Mouse (Mus musculus): ENCODE data around the gene Adgrf1. TPM values are rescaled to one million over a fixed set of nuclear protein-coding genes. Genes with fewer than 3 reads are reported as not detected.
A peak's percentile ranks its signal among the peaks of the same experiment; 100 is the strongest.
"Not testable (repeated sequence)": the region's sequence is repeated elsewhere in the genome, so short reads cannot be mapped to it uniquely, and the experiment has no call there.

Gene Adgrf1
- polyA plus RNA-seq, 1 experiment = 1.9 TPM

- DNase-seq (ENCODE audit: low read depth) = no peak
Measured at GRCm38 (mm10) chr17:43267046-43267749, 2.9 kb upstream of the Adgrf1 start.

GRCm38 (mm10) chr17:43276220-43276619 is 6.1 kb downstream of the Adgrf1 start:
- DNase-seq (ENCODE audit: low read depth) = no peak

GRCm38 (mm10) chr17:43277223-43277622 is 7.1 kb downstream of the Adgrf1 start:
- no peak for DNase-seq (ENCODE audit: low read depth)

- DNase-seq (ENCODE audit: low read depth) = no peak
Measured at GRCm38 (mm10) chr17:43279671-43280070, 9.5 kb downstream of the Adgrf1 start.

GRCm38 (mm10) chr17:43282353-43282752 is 12.2 kb downstream of the Adgrf1 start:
- no peak for DNase-seq (ENCODE audit: low read depth)

- DNase-seq (ENCODE audit: low read depth) = no peak
Measured at GRCm38 (mm10) chr17:43282828-43283227, 12.7 kb downstream of the Adgrf1 start.

GRCm38 (mm10) chr17:43299515-43299914 is 29.4 kb downstream of the Adgrf1 start:
- DNase-seq (ENCODE audit: low read depth) = peak; percentile 59

- DNase-seq (ENCODE audit: low read depth) = no peak
Measured at GRCm38 (mm10) chr17:43325986-43326671, 56.0 kb downstream of the Adgrf1 start.

- no peak for DNase-seq (ENCODE audit: low read depth)
Measured at GRCm38 (mm10) chr17:43326726-43327700, 56.9 kb downstream of the Adgrf1 start.

GRCm38 (mm10) chr17:43327810-43328209 is 57.7 kb downstream of the Adgrf1 start:
- no peak for DNase-seq (ENCODE audit: low read depth)

GRCm38 (mm10) chr17:43329216-43329615 is 59.1 kb downstream of the Adgrf1 start:
- DNase-seq (ENCODE audit: low read depth) = no peak

GRCm38 (mm10) chr17:43329761-43330183 is 59.6 kb downstream of the Adgrf1 start:
- DNase-seq (ENCODE audit: low read depth) = no peak

GRCm38 (mm10) chr17:43332686-43333085 is 62.6 kb downstream of the Adgrf1 start:
- DNase-seq (ENCODE audit: low read depth) = no peak

- no peak for DNase-seq (ENCODE audit: low read depth)
Measured at GRCm38 (mm10) chr17:43334074-43334473, 63.9 kb downstream of the Adgrf1 start.

- no peak for DNase-seq (ENCODE audit: low read depth)
Measured at GRCm38 (mm10) chr17:43337643-43338042, 67.5 kb downstream of the Adgrf1 start.

- DNase-seq (ENCODE audit: low read depth) = no peak
Measured at GRCm38 (mm10) chr17:43338279-43338678, 68.2 kb downstream of the Adgrf1 start.

GRCm38 (mm10) chr17:43346499-43346898 is 76.4 kb downstream of the Adgrf1 start:
- DNase-seq (ENCODE audit: low read depth) = not testable (repeated sequence)

GRCm38 (mm10) chr17:43357902-43358539 is 87.9 kb downstream of the Adgrf1 start:
- DNase-seq (ENCODE audit: low read depth) = no peak

GRCm38 (mm10) chr17:43359826-43360619 is 89.9 kb downstream of the Adgrf1 start, which contains the start of gene Adgrf5:
Adgrf5 (plus strand) TSS chr17:43360451.
- DNase-seq (ENCODE audit: low read depth) = peak; percentile 19

GRCm38 (mm10) chr17:43361021-43361420 is 90.9 kb downstream of the Adgrf1 start:
- DNase-seq (ENCODE audit: low read depth) = no peak

- no peak for DNase-seq (ENCODE audit: low read depth)
Measured at GRCm38 (mm10) chr17:43362362-43362761, 92.2 kb downstream of the Adgrf1 start.

Data from gonadal fat pad, adult 2 months (tissue).